Mouse (Mus musculus) lung, postnatal 25 days (tissue): Measurements from ENCODE around the gene Cd274.
A peak's percentile ranks its signal among the peaks of the same experiment; 100 is the strongest.
"Not testable (repeated sequence)": the region's sequence is repeated elsewhere in the genome, so short reads cannot be mapped to it uniquely, and the experiment has no call there.

ENCODE experiments used
- DNase-seq: peaks from one replicate; pipeline ENCODE4 v3.0.0; 2022; ENCODE audit warnings: low spot score

Gene Cd274

GRCm38 (mm10) chr19:29394721-29395120 is 27.5 kb downstream of the Cd274 start:
- no peak for DNase-seq

- no peak for DNase-seq
These were observed 29.1 kb downstream of the Cd274 start for GRCm38 (mm10) chr19:29396353-29396752.

GRCm38 (mm10) chr19:29399786-29400185 is 32.5 kb downstream of the Cd274 start:
- DNase-seq, result no peak

- no peak for DNase-seq
These were observed 33.2 kb downstream of the Cd274 start for GRCm38 (mm10) chr19:29400466-29400865.

GRCm38 (mm10) chr19:29402621-29403020 is 35.4 kb downstream of the Cd274 start:
- DNase-seq, result no peak

- no peak for DNase-seq
These were observed 36.0 kb downstream of the Cd274 start for GRCm38 (mm10) chr19:29403251-29403650.

- DNase-seq, result no peak
These were observed 38.1 kb downstream of the Cd274 start for GRCm38 (mm10) chr19:29405388-29405787.

GRCm38 (mm10) chr19:29406042-29407017 is 39.1 kb downstream of the Cd274 start:
- DNase-seq, result no peak

- DNase-seq, result no peak
These were observed 43.4 kb downstream of the Cd274 start, which contains the start of gene Pdcd1lg2 for GRCm38 (mm10) chr19:29410619-29411018. Gene Pdcd1lg2, plus strand, starts transcription at chr19:29410919.

GRCm38 (mm10) chr19:29412476-29413420 is 45.5 kb downstream of the Cd274 start:
- DNase-seq, result peak; percentile 35

GRCm38 (mm10) chr19:29414513-29414912 is 47.3 kb downstream of the Cd274 start:
- DNase-seq, result no peak

GRCm38 (mm10) chr19:29414917-29415316 is 47.7 kb downstream of the Cd274 start:
- not testable (repeated sequence) for DNase-seq

GRCm38 (mm10) chr19:29416393-29416902 is 49.2 kb downstream of the Cd274 start:
- no peak for DNase-seq

- no peak for DNase-seq
These were observed 49.9 kb downstream of the Cd274 start for GRCm38 (mm10) chr19:29417188-29417587.

- DNase-seq, result no peak
These were observed 50.6 kb downstream of the Cd274 start for GRCm38 (mm10) chr19:29417894-29418293.

GRCm38 (mm10) chr19:29418661-29419115 is 51.4 kb downstream of the Cd274 start:
- DNase-seq, result peak; percentile 44

GRCm38 (mm10) chr19:29419506-29419905 is 52.3 kb downstream of the Cd274 start:
- DNase-seq, result no peak

GRCm38 (mm10) chr19:29419946-29420345 is 52.7 kb downstream of the Cd274 start:
- peak; percentile 49 for DNase-seq

GRCm38 (mm10) chr19:29420397-29420796 is 53.1 kb downstream of the Cd274 start:
- DNase-seq, result no peak

- no peak for DNase-seq
These were observed 54.9 kb downstream of the Cd274 start for GRCm38 (mm10) chr19:29422013-29422645.

- no peak for DNase-seq
These were observed 55.5 kb downstream of the Cd274 start for GRCm38 (mm10) chr19:29422796-29423195.

GRCm38 (mm10) chr19:29430516-29430915 is 63.3 kb downstream of the Cd274 start:
- no peak for DNase-seq
